Mouse (Mus musculus): ENCODE measurements at regions not wholly inside any gene's neighbourhood (a gene's known extent, or its start where the extent isn't known, plus 50 kb on each side); places are given as distances from the start of the nearest gene placed in this dataset.

DNA sequence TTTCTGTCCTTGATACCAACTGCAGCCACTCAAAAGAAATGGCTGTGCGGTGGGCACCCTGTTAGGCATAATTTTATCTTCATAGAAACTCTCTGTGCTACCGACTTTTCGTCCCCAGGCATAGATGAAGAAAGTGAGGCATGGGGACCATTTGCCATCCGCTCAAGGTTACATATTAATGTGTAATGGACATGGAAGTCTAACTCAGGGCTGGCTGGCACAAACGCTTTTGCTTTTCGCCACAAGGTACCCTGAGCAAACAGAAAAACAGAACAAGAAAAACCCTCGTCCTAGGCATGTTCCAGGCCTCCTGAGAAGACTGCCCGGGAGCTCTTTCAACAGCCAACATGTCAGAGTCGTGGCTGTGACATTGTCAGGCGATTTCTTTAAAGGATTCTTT is 121.0 kb upstream of the Smyd2 start:
- Histone ChIP-seq H3K27ac (ENCODE audit: insufficient read depth, low read length) (no peak overlapping the region), H3K4me1 (ENCODE audit: control insufficient read depth, insufficient read depth, low read length) (no peaks in the 10 kb centered on the region), H3K4me3 (ENCODE audit: insufficient read depth, low read length) (no peak overlapping the region)
- TF ChIP-seq CTCF (IDR thresholded peaks at IDR 0.05; ENCODE audit: extremely low read depth, insufficient read depth, low read length): no peak
- TF ChIP-seq POLR2A (IDR thresholded peaks at IDR 0.05; ENCODE audit: extremely low read depth, insufficient read depth, low read length): no peak

DNA sequence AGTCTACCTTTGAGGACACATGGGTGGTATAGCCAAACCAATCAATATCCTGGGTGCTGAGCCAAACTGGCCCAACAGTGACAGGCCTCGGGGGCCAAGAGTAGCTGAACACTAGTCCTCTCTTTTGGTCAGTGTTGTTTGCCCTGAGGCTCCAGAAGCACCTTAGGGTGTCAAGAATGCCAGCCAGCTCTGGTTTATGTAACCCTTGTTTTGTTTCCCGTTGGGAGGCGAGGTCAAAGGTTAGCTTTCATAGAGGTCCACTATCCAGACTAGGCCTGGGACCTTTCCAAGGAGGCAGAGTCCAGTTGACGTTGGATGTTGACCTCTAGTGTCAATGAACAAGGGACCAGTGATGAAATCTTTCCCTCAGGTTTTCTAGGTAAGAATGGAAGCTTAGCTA is 120.0 kb upstream of the Smyd2 start:
- Histone ChIP-seq H3K4me1 (ENCODE audit: control insufficient read depth, insufficient read depth, low read length) (no peaks in the 10 kb centered on the region), H3K4me3 (ENCODE audit: insufficient read depth, low read length) (no peak overlapping the region), H3K27ac (ENCODE audit: insufficient read depth, low read length) (no peak overlapping the region)
- TF ChIP-seq POLR2A (IDR thresholded peaks at IDR 0.05; ENCODE audit: extremely low read depth, insufficient read depth, low read length) (no peak), CTCF (IDR thresholded peaks at IDR 0.05; ENCODE audit: extremely low read depth, insufficient read depth, low read length) (no peak)

DNA sequence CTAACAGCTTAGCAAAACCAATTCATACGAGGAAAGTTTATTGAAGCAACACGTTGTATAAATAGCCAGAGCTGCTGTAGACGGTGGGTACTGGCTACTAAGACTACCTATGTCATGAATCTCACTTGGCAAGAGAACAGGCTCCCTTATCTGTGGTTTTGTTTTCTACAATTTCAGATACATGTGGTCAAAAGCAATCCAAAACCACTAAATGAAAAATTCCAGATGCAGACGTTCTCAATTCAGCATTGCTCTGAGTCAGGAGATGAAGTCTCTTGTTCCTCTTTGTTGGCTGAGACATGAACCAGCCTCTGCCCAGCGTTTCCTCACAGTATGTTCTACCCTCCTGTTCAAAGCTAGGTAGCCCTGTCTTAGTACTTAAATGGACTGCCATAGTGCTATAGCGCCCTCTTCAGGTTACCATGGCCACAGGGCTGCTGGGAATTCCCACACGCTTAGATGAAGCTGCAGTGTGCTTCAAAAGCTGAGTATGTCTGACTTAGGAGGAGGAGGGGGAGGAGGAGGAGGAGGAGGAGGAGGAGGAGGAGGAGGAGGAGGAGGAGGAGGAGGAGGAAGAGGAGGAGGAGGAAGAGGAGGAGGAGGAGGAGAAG is 119.0 kb upstream of the Smyd2 start:
- Histone ChIP-seq H3K27ac (ENCODE audit: insufficient read depth, low read length) (no peak overlapping the region), H3K4me3 (ENCODE audit: insufficient read depth, low read length) (no peak overlapping the region), H3K4me1 (ENCODE audit: control insufficient read depth, insufficient read depth, low read length) (no peaks in the 10 kb centered on the region)
- TF ChIP-seq POLR2A (IDR thresholded peaks at IDR 0.05; ENCODE audit: extremely low read depth, insufficient read depth, low read length) (no peak), CTCF (IDR thresholded peaks at IDR 0.05; ENCODE audit: extremely low read depth, insufficient read depth, low read length) (no peak)

DNA sequence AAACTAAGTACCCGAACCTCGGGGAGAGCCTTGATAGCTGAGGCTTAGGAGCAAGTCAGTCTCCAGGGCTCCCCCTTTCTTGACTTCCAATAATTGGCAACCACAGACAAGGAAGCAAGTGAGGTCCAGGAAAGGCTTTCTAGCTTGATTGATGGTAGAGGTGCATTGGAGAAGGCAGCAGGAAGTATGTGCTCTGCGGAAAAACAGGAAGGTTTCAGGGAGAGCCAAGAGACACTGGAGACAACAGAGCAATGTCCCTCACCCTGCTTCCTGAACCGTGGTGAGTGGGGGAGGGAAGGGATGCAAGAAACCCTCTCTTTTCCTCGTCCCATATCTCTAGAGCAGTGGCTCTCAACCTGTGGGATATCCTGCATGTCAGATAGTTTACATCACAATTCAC is 115.9 kb upstream of the Smyd2 start:
- no peaks in the 10 kb centered on the region for H3K4me1 ChIP-seq (ENCODE audit: control insufficient read depth, insufficient read depth, low read length)
- H3K27ac ChIP-seq (ENCODE audit: insufficient read depth, low read length): no peak overlapping the region
- no peak for TF ChIP-seq CTCF (IDR thresholded peaks at IDR 0.05; ENCODE audit: extremely low read depth, insufficient read depth, low read length)
- no peak for TF ChIP-seq POLR2A (IDR thresholded peaks at IDR 0.05; ENCODE audit: extremely low read depth, insufficient read depth, low read length)
- no peak overlapping the region for H3K4me3 ChIP-seq (ENCODE audit: insufficient read depth, low read length)

DNA sequence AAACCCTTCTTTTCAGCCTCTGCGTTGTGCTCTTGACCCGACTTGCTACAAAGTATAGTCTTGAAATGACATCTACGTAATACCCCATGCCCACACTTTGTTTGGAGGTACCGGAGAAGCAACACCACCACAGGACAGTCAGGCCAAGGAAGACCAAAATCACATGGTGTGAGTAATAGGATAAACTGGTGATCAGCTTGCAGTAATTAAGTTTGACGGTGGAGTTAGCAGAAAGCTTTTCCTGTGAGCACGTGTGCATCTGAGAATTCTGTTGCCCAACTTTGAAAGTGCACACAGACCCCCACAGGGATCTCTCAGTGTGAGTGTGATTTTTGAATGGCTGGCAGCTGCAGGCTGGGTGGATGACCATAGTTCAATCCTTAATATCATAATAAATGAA is 114.6 kb upstream of the Smyd2 start:
- H3K4me3 ChIP-seq (ENCODE audit: insufficient read depth, low read length): no peak overlapping the region
- H3K4me1 ChIP-seq (ENCODE audit: control insufficient read depth, insufficient read depth, low read length): no peaks in the 10 kb centered on the region
- TF ChIP-seq CTCF (IDR thresholded peaks at IDR 0.05; ENCODE audit: extremely low read depth, insufficient read depth, low read length) (no peak), POLR2A (IDR thresholded peaks at IDR 0.05; ENCODE audit: extremely low read depth, insufficient read depth, low read length) (no peak)
- H3K27ac ChIP-seq (ENCODE audit: insufficient read depth, low read length): no peak overlapping the region

DNA sequence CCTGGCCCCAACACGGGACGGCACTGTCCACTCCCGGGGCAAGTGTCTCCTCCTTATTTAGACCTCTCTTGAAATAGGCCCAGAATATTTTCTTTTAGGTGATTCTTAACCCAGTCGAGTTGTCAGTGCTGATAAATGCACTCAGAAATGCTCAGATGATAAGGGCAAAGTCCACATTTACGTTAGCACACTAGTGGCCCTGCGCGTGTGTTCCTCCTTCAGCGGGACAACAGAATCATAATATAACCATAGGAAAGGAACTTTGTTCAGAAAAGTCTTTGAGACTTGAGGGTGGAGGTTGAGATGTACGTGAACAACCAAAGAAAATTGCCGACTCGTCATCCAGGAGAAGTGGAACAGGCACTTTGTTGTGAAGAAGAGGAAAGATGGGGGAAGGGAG is 113.8 kb upstream of the Smyd2 start:
- TF ChIP-seq CTCF (IDR thresholded peaks at IDR 0.05; ENCODE audit: extremely low read depth, insufficient read depth, low read length) (no peak), POLR2A (IDR thresholded peaks at IDR 0.05; ENCODE audit: extremely low read depth, insufficient read depth, low read length) (no peak)
- Histone ChIP-seq H3K4me3 (ENCODE audit: insufficient read depth, low read length) (no peak overlapping the region), H3K4me1 (ENCODE audit: control insufficient read depth, insufficient read depth, low read length) (no peaks in the 10 kb centered on the region)

DNA sequence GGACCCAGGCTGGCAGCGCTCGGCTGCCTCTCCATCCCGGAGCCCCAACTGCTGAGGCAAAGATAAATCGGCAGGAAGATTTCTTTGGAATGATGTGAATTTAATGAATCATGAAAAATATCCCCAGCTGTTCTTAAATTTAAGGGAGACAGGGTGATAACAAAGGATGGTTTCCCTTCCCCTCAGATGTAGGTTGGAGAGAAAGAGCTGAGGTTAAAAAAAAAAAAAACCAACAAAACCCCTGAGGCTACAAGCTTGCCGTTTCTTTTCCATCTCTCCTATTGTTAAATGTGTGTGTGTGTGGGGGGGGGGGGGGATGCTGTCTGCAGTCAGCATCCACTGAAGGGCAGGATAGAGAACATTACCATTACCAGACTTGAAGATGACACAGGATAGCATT is 111.9 kb upstream of the Smyd2 start:
- Histone ChIP-seq H3K27ac (ENCODE audit: insufficient read depth, low read length) (no peak overlapping the region), H3K4me3 (ENCODE audit: insufficient read depth, low read length) (no peak overlapping the region), H3K4me1 (ENCODE audit: control insufficient read depth, insufficient read depth, low read length) (no peaks in the 10 kb centered on the region)
- TF ChIP-seq POLR2A (IDR thresholded peaks at IDR 0.05; ENCODE audit: extremely low read depth, insufficient read depth, low read length): no peak
- TF ChIP-seq CTCF (IDR thresholded peaks at IDR 0.05; ENCODE audit: extremely low read depth, insufficient read depth, low read length): no peak

More for the DNA sequence above, 113.8 kb upstream of the Smyd2 start:
- no peak overlapping the region for H3K27ac ChIP-seq (ENCODE audit: insufficient read depth, low read length)

DNA sequence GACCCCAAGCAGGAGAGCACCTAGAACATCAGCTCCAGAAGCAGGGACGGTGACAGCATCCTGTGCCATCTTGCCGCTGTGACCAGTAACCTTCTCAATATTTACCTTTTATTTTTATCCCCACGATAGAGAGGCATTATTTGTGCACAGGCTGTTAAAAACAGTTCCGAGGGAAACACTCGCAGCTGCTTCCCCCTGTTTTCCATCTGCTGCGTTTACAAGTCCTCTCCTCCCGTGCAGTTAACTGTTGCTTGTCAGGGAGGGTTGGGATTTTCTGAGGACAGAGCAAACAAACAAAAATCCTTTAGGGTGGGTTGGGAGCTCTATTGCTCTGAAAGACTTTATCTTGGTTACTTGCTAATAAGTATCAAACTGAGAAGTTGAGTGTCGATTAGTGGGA is 105.4 kb upstream of the Smyd2 start:
- H3K4me1 ChIP-seq (ENCODE audit: control insufficient read depth, insufficient read depth, low read length): no peaks in the 10 kb centered on the region
- no peak overlapping the region for H3K4me3 ChIP-seq (ENCODE audit: insufficient read depth, low read length)
- TF ChIP-seq POLR2A (IDR thresholded peaks at IDR 0.05; ENCODE audit: extremely low read depth, insufficient read depth, low read length) (no peak), CTCF (IDR thresholded peaks at IDR 0.05; ENCODE audit: extremely low read depth, insufficient read depth, low read length) (no peak)
- H3K27ac ChIP-seq (ENCODE audit: insufficient read depth, low read length): no peak overlapping the region

DNA sequence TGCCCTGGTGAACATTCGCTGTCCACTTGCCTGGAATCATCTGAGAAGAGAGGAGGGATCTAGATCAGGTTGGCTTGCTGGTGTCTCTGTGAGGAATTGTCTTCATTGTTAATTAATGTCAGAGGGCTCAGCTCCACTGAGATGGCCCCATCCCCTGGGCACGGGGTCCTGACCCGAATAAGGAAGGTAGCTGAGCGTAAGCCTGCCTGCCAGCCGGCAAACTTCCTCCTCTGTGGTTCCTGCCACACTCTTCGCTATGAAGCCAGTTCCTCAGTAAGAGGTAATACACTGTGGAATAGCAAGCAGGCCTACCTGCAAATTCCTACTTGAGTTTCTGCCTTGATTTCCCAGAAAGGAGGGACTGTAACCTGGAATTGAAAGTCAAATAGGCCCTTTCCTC is 87.3 kb upstream of the Smyd2 start:
- H3K4me3 ChIP-seq (ENCODE audit: insufficient read depth, low read length): no peak overlapping the region
- no peaks in the 10 kb centered on the region for H3K4me1 ChIP-seq (ENCODE audit: control insufficient read depth, insufficient read depth, low read length)
- no peak overlapping the region for H3K27ac ChIP-seq (ENCODE audit: insufficient read depth, low read length)
- TF ChIP-seq CTCF (IDR thresholded peaks at IDR 0.05; ENCODE audit: extremely low read depth, insufficient read depth, low read length) (no peak), POLR2A (IDR thresholded peaks at IDR 0.05; ENCODE audit: extremely low read depth, insufficient read depth, low read length) (no peak)

DNA sequence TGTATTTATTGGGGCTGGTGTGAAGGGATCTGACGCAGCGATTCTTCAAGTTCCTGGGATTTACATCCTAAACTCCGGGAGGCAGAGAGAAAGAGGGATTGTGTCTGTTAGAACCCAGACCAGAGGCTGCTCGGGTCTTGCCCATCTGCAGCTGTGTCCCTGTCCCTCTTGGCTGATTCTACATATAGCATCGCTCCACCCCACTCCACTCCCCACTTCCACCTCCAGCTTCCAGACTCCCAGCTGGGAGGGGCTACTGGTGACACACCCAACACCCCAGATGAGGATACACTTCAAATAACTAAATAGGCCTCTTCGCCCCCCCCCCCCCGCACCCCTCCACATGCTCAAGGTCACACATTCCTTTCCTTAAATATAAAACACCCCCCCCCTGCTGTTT is 85.1 kb upstream of the Smyd2 start:
- Histone ChIP-seq H3K4me1 (ENCODE audit: control insufficient read depth, insufficient read depth, low read length) (no peaks in the 10 kb centered on the region), H3K27ac (ENCODE audit: insufficient read depth, low read length) (no peak overlapping the region)
- TF ChIP-seq POLR2A (IDR thresholded peaks at IDR 0.05; ENCODE audit: extremely low read depth, insufficient read depth, low read length) (no peak), CTCF (IDR thresholded peaks at IDR 0.05; ENCODE audit: extremely low read depth, insufficient read depth, low read length) (no peak)

More for the DNA sequence above, 85.1 kb upstream of the Smyd2 start:
- H3K4me3 ChIP-seq (ENCODE audit: insufficient read depth, low read length): no peak overlapping the region
